Mouse (Mus musculus) limb, embryonic 12.5 days (tissue): ENCODE measurements at regions not wholly inside any gene's neighbourhood (a gene's known extent, or its start where the extent isn't known, plus 50 kb on each side); places are given as distances from the start of the nearest gene placed in this dataset.

Source experiments
- ATAC-seq: fragments of 200-750 bp; cut with Nextera tagmentation; 2 replicates; pipeline ENCODE4 v1.8.0; 2017; ENCODE audit warnings: low read depth, moderate TSS enrichment; ENCODE audit not compliant: insufficient number of reproducible peaks, insufficient read depth, low FRiP score, low TSS enrichment
- H3K27ac ChIP-seq: fragments of 300-500 bp; sonication (generic); 2 replicates; pipeline ENCODE4 v1.5.1; 2016; ENCODE audit warnings: mild to moderate bottlenecking, moderate library complexity
- H3K27me3 ChIP-seq: fragments of 300-500 bp; sonication (generic); 2 replicates; pipeline ENCODE4 v1.6.1; 2016; ENCODE audit warnings: mild to moderate bottlenecking, moderate library complexity
- H3K36me3 ChIP-seq: fragments of 300-500 bp; sonication (generic); 2 replicates; pipeline ENCODE4 v1.6.1; 2016; ENCODE audit warnings: mild to moderate bottlenecking, moderate library complexity
- H3K4me1 ChIP-seq: fragments of 300-500 bp; sonication (generic); replicated peaks from 2 replicates; pipeline ENCODE4 v1.6.1; 2016
- H3K4me2 ChIP-seq: fragments of 300-500 bp; sonication (generic); 2 replicates; pipeline ENCODE4 v1.6.1; 2016; ENCODE audit warnings: mild to moderate bottlenecking, moderate library complexity
- H3K4me3 ChIP-seq: fragments of 300-500 bp; sonication (generic); replicated peaks from 2 replicates; pipeline ENCODE4 v1.5.1; 2016; ENCODE audit warnings: mild to moderate bottlenecking
- H3K9ac ChIP-seq: fragments of 300-500 bp; sonication (generic); replicated peaks from 2 replicates; pipeline ENCODE4 v1.6.1; 2016; ENCODE audit warnings: mild to moderate bottlenecking, moderate library complexity
- H3K9me3 ChIP-seq: fragments of 300-500 bp; sonication (generic); 2 replicates; pipeline ENCODE4 v1.6.1; 2016; ENCODE audit warnings: mild to moderate bottlenecking, moderate library complexity
- WGBS: fragments of 180-500 bp; shearing (Covaris S2); methylation state at CpG from one replicate; pipeline ENCODE4 v1.1.7; 2016; 5-methylcytosine and 5-hydroxymethylcytosine counted together

DNA sequence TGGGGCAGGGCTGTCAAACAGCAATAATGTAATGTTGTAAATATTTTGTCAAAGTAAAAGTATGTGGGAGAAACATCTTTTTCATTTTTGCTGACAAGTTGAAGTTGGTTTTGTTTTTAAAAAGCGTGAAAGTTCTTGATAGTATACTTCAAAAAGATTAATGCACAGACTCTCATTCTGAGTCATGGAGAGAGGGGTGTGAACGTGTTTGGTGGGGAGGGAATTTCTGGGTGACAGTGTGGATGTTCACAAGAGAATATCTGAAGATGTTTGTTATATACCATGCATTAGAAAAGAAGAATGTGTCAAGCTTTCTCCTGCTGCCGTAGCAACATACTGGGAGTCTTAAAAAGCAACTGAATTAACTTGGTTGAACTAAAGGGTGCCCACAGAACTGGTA lies 57.0 kb downstream of the Rps29 start:
- H3K4me2 ChIP-seq, result no peak overlapping the region
- H3K4me3 ChIP-seq, result no peak overlapping the region
- WGBS, result 83% methylated on average over 3 of the region's 3 CpGs
- no peak overlapping the region for H3K27ac ChIP-seq
- no peaks in the 10 kb centered on the region for H3K4me1 ChIP-seq
- H3K9ac ChIP-seq, result no peak overlapping the region
- no peaks in the 10 kb centered on the region for H3K27me3 ChIP-seq
- no peak for ATAC-seq
- no peaks in the 10 kb centered on the region for H3K9me3 ChIP-seq
- no peaks in the 10 kb centered on the region for H3K36me3 ChIP-seq

DNA sequence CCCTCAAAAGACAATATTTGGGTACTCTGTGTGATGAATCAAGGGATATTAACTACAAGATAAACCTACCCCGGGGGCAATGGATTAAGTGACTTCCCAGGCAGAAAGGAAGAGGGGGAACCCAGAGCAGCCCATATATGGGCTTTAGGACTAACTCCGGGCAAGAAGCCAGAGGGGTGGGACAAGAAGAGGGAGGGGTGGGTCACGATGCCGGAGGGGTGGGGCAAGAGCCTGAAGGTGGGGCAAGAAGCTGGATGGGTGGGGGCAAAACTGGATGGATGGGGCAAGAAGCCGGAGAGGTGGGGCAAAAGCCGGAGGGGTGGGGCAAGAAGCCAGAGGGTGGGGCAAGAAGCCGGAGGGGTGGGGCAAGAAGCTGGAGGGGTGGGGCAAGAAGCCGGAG lies 64.1 kb downstream of the Rps29 start:
- no peaks in the 10 kb centered on the region for H3K36me3 ChIP-seq
- peaks cover 3% of the 10 kb centered on the region; the same call in 1 of the 2 replicates for H3K4me1 ChIP-seq
- peak overlapping the region; percentile 37; the same call in 1 of the 2 replicates for H3K27ac ChIP-seq
- WGBS, result 87% methylated on average over 8 of the region's 8 CpGs
- ATAC-seq, result no peak
- no peak overlapping the region for H3K4me3 ChIP-seq
- no peak overlapping the region for H3K4me2 ChIP-seq
- no peak overlapping the region for H3K9ac ChIP-seq
- no peaks in the 10 kb centered on the region for H3K27me3 ChIP-seq
- no peaks in the 10 kb centered on the region for H3K9me3 ChIP-seq

DNA sequence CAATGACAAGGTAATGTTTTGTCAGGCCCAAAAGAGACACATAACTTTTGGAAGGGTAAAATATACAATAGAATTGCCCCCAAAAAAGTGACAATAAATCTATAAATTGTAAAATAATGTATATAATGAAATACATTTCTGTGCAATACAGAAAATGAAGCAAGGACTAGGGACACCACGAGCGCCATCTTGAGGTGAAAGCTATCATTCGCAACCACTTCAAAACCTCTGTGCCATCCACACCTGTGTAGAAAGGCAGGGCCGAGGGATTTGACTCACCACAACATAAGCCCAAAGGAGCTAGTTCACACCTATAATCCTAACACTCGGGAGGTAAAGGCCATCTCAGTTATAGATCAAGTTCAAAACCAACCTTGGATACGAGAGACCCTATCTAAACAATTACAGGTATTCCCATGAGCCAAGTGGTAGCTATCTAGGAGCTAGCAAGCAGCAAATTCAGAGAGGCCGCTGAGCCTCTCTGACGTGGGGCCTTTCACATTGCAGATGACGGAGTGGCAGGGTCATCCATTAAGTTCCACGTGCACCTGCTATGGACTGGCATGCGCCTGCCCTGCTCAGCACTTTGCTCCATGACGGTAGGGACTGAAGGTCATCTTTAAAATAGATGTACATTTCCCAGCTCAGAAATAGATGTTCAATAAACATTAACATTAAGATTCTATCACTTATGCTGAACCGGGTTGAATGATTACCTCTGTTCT lies 65.8 kb downstream of the Rps29 start:
- no peak for ATAC-seq
- H3K27me3 ChIP-seq, result no peaks in the 10 kb centered on the region
- H3K36me3 ChIP-seq, result no peaks in the 10 kb centered on the region
- 58% methylated on average over 13 of the region's 13 CpGs for WGBS
- no peak overlapping the region for H3K4me2 ChIP-seq
- H3K27ac ChIP-seq, result no peak overlapping the region
- peaks cover 3% of the 10 kb centered on the region; the same call in 1 of the 2 replicates for H3K4me1 ChIP-seq
- no peak overlapping the region for H3K9ac ChIP-seq
- H3K4me3 ChIP-seq, result no peak overlapping the region
- H3K9me3 ChIP-seq, result no peaks in the 10 kb centered on the region

DNA sequence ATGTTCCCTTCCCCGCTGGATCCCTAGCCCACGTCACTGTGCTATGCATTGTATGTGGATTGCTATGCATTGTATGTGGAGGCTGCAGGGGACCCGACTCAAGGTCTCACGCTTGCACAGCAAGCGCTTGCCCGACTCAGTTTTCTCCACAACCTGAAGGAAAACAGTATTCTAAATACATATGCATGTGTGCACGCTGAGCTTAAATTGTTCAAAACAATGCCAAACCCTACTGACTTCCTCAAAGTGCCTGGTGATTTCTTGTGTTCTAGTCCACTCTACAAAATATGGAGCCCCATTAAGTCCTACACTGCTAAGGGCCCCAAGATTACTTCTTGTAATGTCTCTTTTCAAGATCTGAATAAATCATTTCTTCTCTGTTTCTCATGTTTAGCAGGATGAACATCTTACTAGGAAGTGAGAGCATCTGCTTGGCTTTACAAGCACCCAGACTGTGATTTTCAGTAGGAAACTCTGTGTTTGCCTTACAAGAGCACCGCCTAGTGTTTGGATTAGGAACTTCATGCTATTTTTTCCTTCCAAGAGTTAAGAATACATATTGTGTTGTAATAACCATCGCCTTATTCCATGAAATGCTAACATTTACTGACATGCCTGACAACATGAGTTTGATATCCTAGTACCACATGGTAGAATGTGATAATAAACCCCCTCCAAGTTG lies 70.9 kb downstream of the Rps29 start:
- H3K4me1 ChIP-seq, result peaks cover 22% of the 10 kb centered on the region
- no peaks in the 10 kb centered on the region for H3K9me3 ChIP-seq
- H3K4me2 ChIP-seq, result no peak overlapping the region
- no peak overlapping the region for H3K27ac ChIP-seq
- H3K36me3 ChIP-seq, result no peaks in the 10 kb centered on the region
- H3K9ac ChIP-seq, result no peak overlapping the region
- WGBS, result 67% methylated on average over 9 of the region's 9 CpGs
- no peak overlapping the region for H3K4me3 ChIP-seq
- H3K27me3 ChIP-seq, result 0 out of 2 replicates have a peak, but pooled peaks cover 2% of the 10 kb centered on the region
- no peak for ATAC-seq

DNA sequence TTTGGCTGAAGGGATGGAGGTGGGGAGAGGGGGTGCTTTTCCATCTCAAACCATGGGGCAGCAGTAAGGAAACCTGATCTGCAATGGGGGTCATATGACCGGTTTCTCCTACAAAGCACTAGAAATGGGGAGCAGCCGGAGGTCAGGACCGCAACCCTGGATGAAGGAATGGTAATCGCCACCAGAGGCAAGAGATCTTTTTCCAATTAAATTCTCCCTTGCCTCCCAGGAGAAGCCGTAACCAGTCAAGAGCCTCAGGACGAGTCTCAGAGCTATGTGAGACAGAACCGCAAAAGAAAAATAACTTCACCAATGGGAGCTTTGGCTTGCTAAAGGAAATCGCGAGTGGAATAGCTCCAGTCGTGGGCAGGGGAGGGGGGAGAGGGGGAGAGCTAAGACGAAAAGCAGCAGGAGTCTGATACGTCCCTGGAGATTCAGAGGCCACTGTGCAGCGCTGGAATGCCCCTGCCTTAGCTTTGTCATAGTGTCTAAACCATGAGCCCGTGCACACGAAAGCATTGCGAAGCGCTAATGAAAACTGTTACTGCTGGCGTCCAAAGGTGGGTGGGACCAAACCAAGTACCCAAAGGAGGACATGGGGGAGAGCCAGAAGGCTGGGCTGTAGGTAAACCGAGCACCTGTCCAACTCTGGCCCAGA lies 73.3 kb downstream of the Rps29 start:
- H3K27ac ChIP-seq, result peak overlapping the region; percentile 64
- WGBS, result 13% methylated on average over 19 of the region's 19 CpGs

DNA sequence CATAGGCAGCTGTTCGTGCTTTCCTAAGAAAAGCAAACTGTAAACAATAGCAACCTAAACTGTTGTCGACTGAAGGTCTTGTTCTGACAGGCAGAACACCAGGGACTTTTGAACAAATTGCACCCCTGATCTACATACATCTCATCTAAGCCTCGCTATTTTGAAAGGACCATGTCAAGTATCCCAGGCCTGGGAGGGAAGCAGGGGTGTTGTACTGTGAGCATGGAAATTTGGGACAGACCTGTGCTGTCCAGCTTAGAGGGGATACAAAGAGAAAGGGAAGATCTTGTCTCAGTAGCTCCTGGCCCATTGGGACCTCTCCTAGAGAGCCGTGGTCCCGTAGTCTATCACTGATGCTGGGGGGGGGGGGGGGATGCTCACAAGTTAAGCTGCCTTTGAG lies 74.3 kb downstream of the Rps29 start:
- ATAC-seq, result no peak
- Histone ChIP-seq H3K36me3 (no peaks in the 10 kb centered on the region), H3K4me2 (peak overlapping the region; percentile 64), H3K4me3 (no peak overlapping the region), H3K27me3 (0 out of 2 replicates have a peak, but pooled peaks cover 2% of the 10 kb centered on the region), H3K9me3 (no peaks in the 10 kb centered on the region), H3K4me1 (peaks cover 34% of the 10 kb centered on the region), H3K9ac (no peak overlapping the region), H3K27ac (peak overlapping the region; percentile 64; the same call in 1 of the 2 replicates)
- 58% methylated on average over 5 of the region's 5 CpGs for WGBS

More for the DNA sequence above, 73.3 kb downstream of the Rps29 start:
- Histone ChIP-seq H3K9me3 (no peaks in the 10 kb centered on the region), H3K4me3 (peak overlapping the region; percentile 31), H3K9ac (0 out of 2 replicates have a peak overlapping the region, but pooled peaks have one; percentile 31), H3K36me3 (no peaks in the 10 kb centered on the region), H3K4me1 (peaks cover 34% of the 10 kb centered on the region), H3K27me3 (0 out of 2 replicates have a peak, but pooled peaks cover 2% of the 10 kb centered on the region), H3K4me2 (peak overlapping the region; percentile 64)
- peak; percentile 64; the same call in 1 of the 2 replicates for ATAC-seq

DNA sequence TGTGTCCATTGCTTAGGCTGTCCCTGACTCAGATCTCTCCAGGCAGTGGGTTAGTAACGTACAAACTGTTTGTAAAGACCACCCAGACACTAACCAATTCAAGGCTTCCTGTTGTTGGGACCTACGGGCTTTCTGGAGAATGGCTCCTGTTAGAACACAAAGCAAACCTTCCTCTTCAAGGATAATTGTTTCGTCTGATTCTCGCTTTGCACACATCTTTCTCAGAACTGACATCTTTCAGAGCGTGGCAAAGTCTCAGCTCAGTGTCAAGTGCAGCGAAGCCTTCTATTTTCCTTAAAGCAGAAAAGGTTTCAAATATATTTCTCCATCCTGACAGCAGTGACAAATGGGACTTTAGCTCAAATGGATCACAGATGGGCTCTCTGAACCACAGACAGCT lies 76.9 kb downstream of the Rps29 start:
- Histone ChIP-seq H3K4me3 (no peak overlapping the region), H3K4me1 (peaks cover 34% of the 10 kb centered on the region), H3K9me3 (no peaks in the 10 kb centered on the region), H3K27ac (no peak overlapping the region), H3K4me2 (no peak overlapping the region), H3K27me3 (0 out of 2 replicates have a peak, but pooled peaks cover 2% of the 10 kb centered on the region), H3K9ac (no peak overlapping the region), H3K36me3 (no peaks in the 10 kb centered on the region)
- WGBS, result 24% methylated on average over 6 of the region's 6 CpGs
- no peak for ATAC-seq

DNA sequence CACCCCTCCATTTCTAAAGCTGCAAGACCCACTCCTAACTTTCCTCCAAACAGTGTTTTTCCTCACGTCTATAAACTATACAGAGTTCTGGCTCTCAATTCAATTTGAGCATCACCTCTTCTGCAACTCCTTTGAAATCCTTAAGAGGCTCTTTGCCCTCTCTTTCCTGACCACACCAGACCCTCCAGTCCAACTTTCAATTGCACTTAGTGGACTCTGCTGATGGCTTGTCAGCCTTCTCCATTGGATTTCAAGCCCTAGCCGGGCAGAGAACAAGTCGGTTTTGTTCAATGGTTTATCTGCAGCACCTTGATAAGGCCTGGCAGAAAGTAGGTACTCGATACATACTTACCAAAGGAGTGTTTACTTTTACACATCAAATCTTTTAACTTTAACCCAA lies 119.4 kb downstream of the Rps29 start:
- no peak for ATAC-seq
- 78% methylated on average over 4 of the region's 4 CpGs for WGBS
- H3K9me3 ChIP-seq, result no peaks in the 10 kb centered on the region

DNA sequence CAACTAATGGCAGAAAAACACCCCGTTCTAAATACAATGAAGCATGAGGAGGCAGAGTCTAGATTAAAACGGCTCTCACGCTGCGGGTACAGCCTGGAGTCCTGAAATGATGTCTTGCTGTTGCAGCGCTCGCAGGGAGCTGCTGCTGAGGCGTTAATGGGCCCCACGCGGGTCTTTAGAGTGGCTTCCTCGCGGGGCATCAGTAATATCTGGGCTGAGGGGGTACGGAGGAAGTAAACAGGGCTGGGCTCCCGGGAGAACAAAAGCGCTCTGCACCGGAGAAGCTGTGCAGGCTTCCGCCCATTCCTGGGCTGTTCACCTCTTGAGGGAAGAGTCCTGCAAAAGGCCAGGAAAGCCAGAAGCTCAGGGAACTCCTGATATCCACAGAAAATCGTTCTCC lies 135.4 kb downstream of the Rps29 start:
- Histone ChIP-seq H3K27ac (no peak overlapping the region), H3K9ac (no peak overlapping the region)
- 48% methylated on average over 17 of the region's 17 CpGs for WGBS

More for the DNA sequence above, 119.4 kb downstream of the Rps29 start:
- Histone ChIP-seq H3K4me3 (no peak overlapping the region), H3K36me3 (no peaks in the 10 kb centered on the region), H3K9ac (no peak overlapping the region), H3K4me1 (no peaks in the 10 kb centered on the region), H3K27me3 (no peaks in the 10 kb centered on the region), H3K27ac (no peak overlapping the region), H3K4me2 (no peak overlapping the region)

DNA sequence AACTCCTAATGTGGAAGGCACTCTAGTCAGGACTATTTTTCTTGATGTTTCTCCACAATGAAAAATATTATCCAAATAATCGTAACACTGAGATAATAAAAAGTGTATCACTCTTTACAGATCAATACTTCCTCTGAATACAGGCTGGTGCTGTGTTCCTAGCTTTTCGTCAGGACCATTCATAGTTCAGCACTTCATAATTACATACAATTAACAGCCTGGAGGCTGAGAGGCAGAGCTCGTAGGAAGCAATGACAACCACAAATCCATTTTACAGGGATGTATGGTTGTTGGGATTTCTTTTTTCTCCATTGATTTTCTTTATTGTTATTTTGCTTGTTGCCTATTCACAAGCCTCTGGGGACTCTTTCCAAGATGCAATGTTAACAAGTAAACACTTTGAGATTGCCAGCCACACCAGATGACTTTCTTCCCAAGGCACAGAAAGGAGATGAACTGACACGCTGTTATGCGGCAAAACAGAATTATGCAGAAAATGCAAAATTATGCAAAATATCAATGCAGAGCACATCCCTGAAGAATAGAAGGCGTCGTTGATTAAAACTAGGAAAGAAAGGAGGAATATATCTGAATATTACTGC lies 142.2 kb downstream of the Rps29 start:
- 82% methylated on average over 7 of the region's 7 CpGs for WGBS
- H3K4me3 ChIP-seq, result no peak overlapping the region
- no peaks in the 10 kb centered on the region for H3K36me3 ChIP-seq
- no peak overlapping the region for H3K4me2 ChIP-seq
- H3K27me3 ChIP-seq, result no peaks in the 10 kb centered on the region
- peaks cover 8% of the 10 kb centered on the region; the same call in 1 of the 2 replicates for H3K9me3 ChIP-seq
- H3K27ac ChIP-seq, result no peak overlapping the region
- no peak for ATAC-seq
- no peak overlapping the region for H3K9ac ChIP-seq
- H3K4me1 ChIP-seq, result no peaks in the 10 kb centered on the region

More for the DNA sequence above, 135.4 kb downstream of the Rps29 start:
- Histone ChIP-seq H3K27me3 (no peaks in the 10 kb centered on the region), H3K4me2 (0 out of 2 replicates have a peak overlapping the region, but pooled peaks have one; percentile 15), H3K36me3 (no peaks in the 10 kb centered on the region), H3K4me1 (no peaks in the 10 kb centered on the region), H3K4me3 (no peak overlapping the region), H3K9me3 (no peaks in the 10 kb centered on the region)
- no peak for ATAC-seq

DNA sequence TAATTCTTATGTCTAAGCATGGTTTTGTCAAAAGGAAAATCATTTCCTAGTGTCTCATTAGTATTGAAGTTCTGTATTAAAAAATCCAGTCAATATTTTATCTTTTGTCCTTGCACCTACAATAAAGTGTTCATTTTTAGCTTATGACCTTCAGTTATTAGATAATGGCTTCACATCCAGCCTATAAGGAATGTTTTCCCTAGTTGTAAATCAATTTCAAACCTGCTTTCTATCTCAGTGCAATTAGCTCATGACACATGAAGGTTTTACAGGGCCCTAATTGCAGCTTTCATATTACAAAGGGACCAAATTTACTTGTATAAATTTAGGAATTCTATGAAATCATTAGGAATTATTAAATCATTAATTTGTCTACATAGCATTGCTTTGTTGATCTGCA lies 153.8 kb downstream of the Rps29 start:
- Histone ChIP-seq H3K4me2 (no peak overlapping the region), H3K36me3 (no peaks in the 10 kb centered on the region), H3K9ac (no peak overlapping the region), H3K27ac (no peak overlapping the region), H3K4me3 (no peak overlapping the region), H3K9me3 (no peaks in the 10 kb centered on the region), H3K27me3 (no peaks in the 10 kb centered on the region), H3K4me1 (no peaks in the 10 kb centered on the region)
- ATAC-seq, result no peak
